Mouse (Mus musculus): ENCODE measurements at regions not wholly inside any gene's neighbourhood (a gene's known extent, or its start where the extent isn't known, plus 50 kb on each side); places are given as distances from the start of the nearest gene placed in this dataset.

- Histone ChIP-seq H3K9ac (ENCODE audit: low read depth, low read length) (no peak overlapping the region), H3K27me3 (ENCODE audit: control insufficient read depth, insufficient read depth, low read length) (no peaks in the 10 kb centered on the region), H3K27ac (replicated peaks; ENCODE audit: insufficient read depth, low read depth, low read length) (no peak overlapping the region), H3K79me2 (ENCODE audit: control insufficient read depth, insufficient read depth, low read length) (no peaks in the 10 kb centered on the region), H3K4me3 (ENCODE audit: insufficient read depth, low read depth, low read length) (no peak overlapping the region), H3K4me1 (ENCODE audit: control insufficient read depth, insufficient read depth, low read length) (no peaks in the 10 kb centered on the region), H3K36me3 (ENCODE audit: control insufficient read depth, insufficient read depth, low read length) (no peaks in the 10 kb centered on the region)
- no peak for TF ChIP-seq CTCF (IDR thresholded peaks at IDR 0.05; ENCODE audit: low read depth, low read length)
- no peak for TF ChIP-seq POLR2A (IDR thresholded peaks at IDR 0.05; ENCODE audit: extremely low read depth, insufficient read depth, low read length)
- WGBS: 70% methylated on average over 3 of the region's 3 CpGs
- no peak for DNase-seq (ENCODE audit: extremely low read depth, low read depth, low spot score)
Observed at GRCm38 (mm10) chr15:61361254-61361653, 438.4 kb upstream of the A1bg start.

GRCm38 (mm10) chr15:61355344-61355743 is 432.5 kb upstream of the A1bg start:
- H3K27me3 ChIP-seq (ENCODE audit: control insufficient read depth, insufficient read depth, low read length): no peaks in the 10 kb centered on the region
- peaks cover 2% of the 10 kb centered on the region; the same call in 1 of the 2 replicates for H3K4me1 ChIP-seq (ENCODE audit: control insufficient read depth, insufficient read depth, low read length)
- no peak overlapping the region for H3K27ac ChIP-seq (replicated peaks; ENCODE audit: insufficient read depth, low read depth, low read length)
- H3K36me3 ChIP-seq (ENCODE audit: control insufficient read depth, insufficient read depth, low read length): no peaks in the 10 kb centered on the region
- H3K79me2 ChIP-seq (ENCODE audit: control insufficient read depth, insufficient read depth, low read length): no peaks in the 10 kb centered on the region
- TF ChIP-seq CTCF (IDR thresholded peaks at IDR 0.05; ENCODE audit: low read depth, low read length) (no peak), POLR2A (IDR thresholded peaks at IDR 0.05; ENCODE audit: extremely low read depth, insufficient read depth, low read length) (no peak)
- H3K9ac ChIP-seq (ENCODE audit: low read depth, low read length): no peak overlapping the region
- DNase-seq (ENCODE audit: extremely low read depth, low read depth, low spot score): no peak
- no peak overlapping the region for H3K4me3 ChIP-seq (ENCODE audit: insufficient read depth, low read depth, low read length)

GRCm38 (mm10) chr15:61351729-61352342 is 429.0 kb upstream of the A1bg start:
- WGBS: 76% methylated on average over 5 of the region's 5 CpGs
- no peak for TF ChIP-seq CTCF (IDR thresholded peaks at IDR 0.05; ENCODE audit: low read depth, low read length)
- TF ChIP-seq POLR2A (IDR thresholded peaks at IDR 0.05; ENCODE audit: extremely low read depth, insufficient read depth, low read length): no peak
- no peaks in the 10 kb centered on the region for H3K36me3 ChIP-seq (ENCODE audit: control insufficient read depth, insufficient read depth, low read length)
- H3K9ac ChIP-seq (ENCODE audit: low read depth, low read length): no peak overlapping the region
- H3K27me3 ChIP-seq (ENCODE audit: control insufficient read depth, insufficient read depth, low read length): no peaks in the 10 kb centered on the region
- 0 out of 2 replicates have a peak overlapping the region, but pooled peaks have one; percentile 21 for H3K27ac ChIP-seq (replicated peaks; ENCODE audit: insufficient read depth, low read depth, low read length)
- peaks cover 2% of the 10 kb centered on the region; the same call in 1 of the 2 replicates for H3K4me1 ChIP-seq (ENCODE audit: control insufficient read depth, insufficient read depth, low read length)
- H3K79me2 ChIP-seq (ENCODE audit: control insufficient read depth, insufficient read depth, low read length): no peaks in the 10 kb centered on the region
- DNase-seq (ENCODE audit: extremely low read depth, low read depth, low spot score): no peak
- H3K4me3 ChIP-seq (ENCODE audit: insufficient read depth, low read depth, low read length): no peak overlapping the region

GRCm38 (mm10) chr15:61345101-61345500 is 422.3 kb upstream of the A1bg start:
- Histone ChIP-seq H3K36me3 (ENCODE audit: control insufficient read depth, insufficient read depth, low read length) (no peaks in the 10 kb centered on the region), H3K4me1 (ENCODE audit: control insufficient read depth, insufficient read depth, low read length) (no peaks in the 10 kb centered on the region), H3K9ac (ENCODE audit: low read depth, low read length) (no peak overlapping the region), H3K4me3 (ENCODE audit: insufficient read depth, low read depth, low read length) (no peak overlapping the region), H3K79me2 (ENCODE audit: control insufficient read depth, insufficient read depth, low read length) (no peaks in the 10 kb centered on the region), H3K27me3 (ENCODE audit: control insufficient read depth, insufficient read depth, low read length) (no peaks in the 10 kb centered on the region), H3K27ac (replicated peaks; ENCODE audit: insufficient read depth, low read depth, low read length) (no peak overlapping the region)
- no peak for TF ChIP-seq POLR2A (IDR thresholded peaks at IDR 0.05; ENCODE audit: extremely low read depth, insufficient read depth, low read length)
- TF ChIP-seq CTCF (IDR thresholded peaks at IDR 0.05; ENCODE audit: low read depth, low read length): no peak
- 67% methylated on average over 4 of the region's 4 CpGs for whole genome bisulfite sequencing
- DNase-seq (ENCODE audit: extremely low read depth, low read depth, low spot score): no peak

- H3K79me2 ChIP-seq (ENCODE audit: control insufficient read depth, insufficient read depth, low read length): no peaks in the 10 kb centered on the region
- DNase-seq (ENCODE audit: extremely low read depth, low read depth, low spot score): no peak
- no peaks in the 10 kb centered on the region for H3K36me3 ChIP-seq (ENCODE audit: control insufficient read depth, insufficient read depth, low read length)
- 93% methylated on average over 1 of the region's 1 CpGs for WGBS
- H3K4me3 ChIP-seq (ENCODE audit: insufficient read depth, low read depth, low read length): no peak overlapping the region
- TF ChIP-seq POLR2A (IDR thresholded peaks at IDR 0.05; ENCODE audit: extremely low read depth, insufficient read depth, low read length) (no peak), CTCF (IDR thresholded peaks at IDR 0.05; ENCODE audit: low read depth, low read length) (no peak)
- no peak overlapping the region for H3K9ac ChIP-seq (ENCODE audit: low read depth, low read length)
- H3K27ac ChIP-seq (replicated peaks; ENCODE audit: insufficient read depth, low read depth, low read length): no peak overlapping the region
- no peaks in the 10 kb centered on the region for H3K4me1 ChIP-seq (ENCODE audit: control insufficient read depth, insufficient read depth, low read length)
- no peaks in the 10 kb centered on the region for H3K27me3 ChIP-seq (ENCODE audit: control insufficient read depth, insufficient read depth, low read length)
Observed at GRCm38 (mm10) chr15:61342618-61343017, 419.8 kb upstream of the A1bg start.

GRCm38 (mm10) chr15:61327925-61328324 is 405.1 kb upstream of the A1bg start:
- no peak overlapping the region for H3K4me3 ChIP-seq (ENCODE audit: insufficient read depth, low read depth, low read length)
- H3K79me2 ChIP-seq (ENCODE audit: control insufficient read depth, insufficient read depth, low read length): no peaks in the 10 kb centered on the region
- no peak for DNase-seq (ENCODE audit: extremely low read depth, low read depth, low spot score)
- TF ChIP-seq CTCF (IDR thresholded peaks at IDR 0.05; ENCODE audit: low read depth, low read length): no peak
- no peak for TF ChIP-seq POLR2A (IDR thresholded peaks at IDR 0.05; ENCODE audit: extremely low read depth, insufficient read depth, low read length)
- no peaks in the 10 kb centered on the region for H3K36me3 ChIP-seq (ENCODE audit: control insufficient read depth, insufficient read depth, low read length)
- 78% methylated on average over 2 of the region's 2 CpGs for WGBS
- H3K9ac ChIP-seq (ENCODE audit: low read depth, low read length): no peak overlapping the region
- H3K27me3 ChIP-seq (ENCODE audit: control insufficient read depth, insufficient read depth, low read length): no peaks in the 10 kb centered on the region
- H3K4me1 ChIP-seq (ENCODE audit: control insufficient read depth, insufficient read depth, low read length): no peaks in the 10 kb centered on the region
- no peak overlapping the region for H3K27ac ChIP-seq (replicated peaks; ENCODE audit: insufficient read depth, low read depth, low read length)

All from liver, adult 2 months (tissue).